Mouse (Mus musculus) forebrain, embryonic 15.5 days (tissue): ENCODE measurements around the gene Lrrc18. TPM values are rescaled to one million over a fixed set of nuclear protein-coding genes. Genes with fewer than 3 reads are reported as not detected.

Experiments used
- ATAC-seq: fragments of 200-750 bp; cut with Nextera tagmentation; replicated peaks from 2 replicates; pipeline ENCODE4 v1.8.0; 2017; ENCODE audit warnings: mild to moderate bottlenecking, moderate TSS enrichment, moderate library complexity
- H3K27ac ChIP-seq: fragments of 300-500 bp; sonication (generic); replicated peaks from 2 replicates; pipeline ENCODE4 v1.5.1; 2015; ENCODE audit warnings: mild to moderate bottlenecking, inconsistent platforms
- H3K27me3 ChIP-seq: fragments of 300-500 bp; sonication (generic); 2 replicates; pipeline ENCODE4 v1.6.1; 2015; ENCODE audit warnings: inconsistent platforms
- H3K36me3 ChIP-seq: fragments of 300-500 bp; sonication (generic); 2 replicates; pipeline ENCODE4 v1.6.1; 2015; ENCODE audit warnings: mild to moderate bottlenecking, inconsistent platforms
- H3K4me1 ChIP-seq: fragments of 300-500 bp; sonication (generic); 2 replicates; pipeline ENCODE4 v1.6.1; 2015; ENCODE audit warnings: inconsistent platforms
- H3K4me2 ChIP-seq: fragments of 300-500 bp; sonication (generic); replicated peaks from 2 replicates; pipeline ENCODE4 v1.6.1; 2015; ENCODE audit warnings: mild to moderate bottlenecking, inconsistent platforms
- H3K4me3 ChIP-seq: fragments of 300-500 bp; sonication (generic); 2 replicates; pipeline ENCODE4 v1.5.1; 2015; ENCODE audit warnings: mild to moderate bottlenecking, inconsistent platforms
- H3K9ac ChIP-seq: fragments of 300-500 bp; sonication (generic); replicated peaks from 2 replicates; pipeline ENCODE4 v1.6.1; 2015; ENCODE audit warnings: mild to moderate bottlenecking, inconsistent platforms
- H3K9me3 ChIP-seq: fragments of 300-500 bp; sonication (generic); 2 replicates; pipeline ENCODE4 v1.6.1; 2016; ENCODE audit warnings: inconsistent platforms
- WGBS: fragments of 180-500 bp; shearing (Covaris S2); methylation state at CpG from one replicate; pipeline ENCODE4 v1.1.7; 2015; ENCODE audit warnings: mixed read lengths; 5-methylcytosine and 5-hydroxymethylcytosine counted together
- polyA plus RNA-seq: library from polyadenylated mRNA; unstranded; fragments of >200 nt; fragmentation: Nextera tagmentation; extraction: Ambion mirVana; gene quantifications from 2 replicates; pipeline ENCODE4 v1.2.1, GENCODE M21; 2015

Gene Lrrc18
- polyA plus RNA-seq: 0.17 TPM in 1 of 2 replicates, not detected in the other

DNA sequence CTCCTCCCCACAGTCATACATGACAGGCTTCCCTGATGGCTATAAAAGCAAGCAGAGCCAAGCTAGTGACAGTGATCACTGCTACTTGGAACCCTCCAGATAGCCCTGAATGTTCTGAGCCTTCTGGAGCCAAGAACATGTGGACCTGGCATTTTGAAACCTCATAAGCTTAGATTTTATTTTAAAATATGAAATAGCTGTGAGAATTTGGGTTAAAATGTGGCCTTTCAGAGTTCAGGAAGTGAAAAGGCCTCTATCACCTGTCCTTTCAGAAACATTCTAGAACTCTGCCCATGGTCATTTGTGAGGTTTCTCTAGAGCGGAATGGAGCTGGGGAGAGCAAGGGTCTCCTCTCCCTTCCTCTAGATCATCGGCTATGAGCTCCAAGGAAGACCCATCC, at the start of gene Lrrc18:
Gene Lrrc18 (plus strand): TSS at position 301 of the 400 bp plus-strand sequence.
- H3K9me3 ChIP-seq: no peaks in the 10 kb centered on the region
- no peaks in the 10 kb centered on the region for H3K36me3 ChIP-seq
- no peaks in the 10 kb centered on the region for H3K27me3 ChIP-seq
- no peak within 1 kb of the TSS for H3K27ac ChIP-seq
- H3K4me2 ChIP-seq: no peak within 1 kb of the TSS
- ATAC-seq: no peak
- H3K4me3 ChIP-seq: no peak within 1 kb of the TSS
- peaks cover 12% of the 10 kb centered on the region for H3K4me1 ChIP-seq
- no peak within 1 kb of the TSS for H3K9ac ChIP-seq
- 88% methylated on average over 2 of the region's 2 CpGs for WGBS

DNA sequence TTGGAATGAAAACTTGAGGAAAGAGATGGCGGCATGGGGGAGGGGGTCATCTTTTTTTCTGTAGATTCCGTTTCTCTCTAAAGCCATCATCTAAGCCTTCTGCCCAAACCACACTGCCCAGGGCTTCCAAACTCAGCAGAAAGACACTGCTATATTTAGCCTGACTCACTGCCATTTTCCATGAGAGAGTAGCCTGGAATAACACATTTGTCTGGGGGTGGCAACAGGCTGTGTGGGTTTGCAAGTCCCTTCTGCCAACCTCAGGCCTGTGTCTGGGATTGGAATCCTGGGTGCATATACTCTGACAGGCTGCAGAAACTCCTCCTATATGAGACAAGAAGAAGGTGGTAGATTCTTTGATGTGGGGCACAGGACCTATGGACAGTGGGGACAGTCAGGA, 43.7 kb upstream of the Lrrc18 start:
- H3K27ac ChIP-seq: no peak overlapping the region
- H3K9ac ChIP-seq: no peak overlapping the region
- H3K4me2 ChIP-seq: no peak overlapping the region
- ATAC-seq: no peak
- no peaks in the 10 kb centered on the region for H3K36me3 ChIP-seq
- H3K4me1 ChIP-seq: peaks cover 11% of the 10 kb centered on the region
- no peaks in the 10 kb centered on the region for H3K9me3 ChIP-seq
- H3K4me3 ChIP-seq: no peak overlapping the region
- 96% methylated on average over 2 of the region's 2 CpGs for WGBS
- no peaks in the 10 kb centered on the region for H3K27me3 ChIP-seq

DNA sequence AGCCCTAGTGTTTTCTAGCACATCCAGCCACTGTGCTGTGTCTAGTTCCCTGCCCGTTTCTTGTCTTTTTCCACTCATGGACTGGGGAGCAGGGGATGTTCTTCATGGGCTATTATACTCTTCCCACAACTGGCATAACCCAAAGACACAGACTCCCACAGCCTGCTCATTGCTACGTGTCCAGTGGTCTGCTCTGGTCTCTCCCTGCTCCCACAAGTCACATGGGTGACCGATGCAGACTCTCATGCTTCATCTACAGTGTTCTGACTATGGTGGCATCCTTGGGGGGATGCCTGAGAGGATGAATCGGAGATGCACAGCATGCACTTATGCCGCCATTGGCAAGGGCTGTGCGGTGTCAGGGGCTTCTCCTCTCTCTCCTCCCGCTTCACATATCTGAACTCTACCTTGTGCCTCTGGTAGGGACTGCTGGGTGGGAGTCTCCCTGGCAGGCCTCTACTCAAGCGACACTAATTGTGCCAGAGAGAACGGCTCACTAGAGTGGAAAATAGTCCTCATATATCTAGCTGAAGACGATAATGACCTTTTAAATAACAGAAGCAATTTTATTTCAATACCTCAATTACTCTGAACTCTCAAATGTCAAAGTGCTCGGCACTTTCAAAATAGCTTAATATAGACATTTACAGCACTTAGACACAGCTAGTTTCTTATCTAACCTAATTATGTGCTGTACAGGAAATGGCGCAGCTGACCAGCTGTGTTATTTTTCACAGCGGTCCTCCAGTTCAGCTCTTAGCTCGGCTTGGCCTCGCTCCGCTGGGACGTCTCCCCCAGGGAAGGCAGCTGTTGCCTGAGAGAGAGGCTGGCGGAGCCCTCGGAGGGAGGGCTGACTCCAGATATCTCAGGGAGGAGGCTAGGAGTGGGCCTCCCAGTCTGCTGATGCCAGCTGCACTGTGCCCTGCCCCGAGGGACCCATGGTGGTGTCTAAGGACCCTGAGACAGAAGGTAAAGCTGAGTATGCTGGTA, 40.6 kb upstream of the Lrrc18 start:
- WGBS: 40% methylated on average over 20 of the region's 20 CpGs

DNA sequence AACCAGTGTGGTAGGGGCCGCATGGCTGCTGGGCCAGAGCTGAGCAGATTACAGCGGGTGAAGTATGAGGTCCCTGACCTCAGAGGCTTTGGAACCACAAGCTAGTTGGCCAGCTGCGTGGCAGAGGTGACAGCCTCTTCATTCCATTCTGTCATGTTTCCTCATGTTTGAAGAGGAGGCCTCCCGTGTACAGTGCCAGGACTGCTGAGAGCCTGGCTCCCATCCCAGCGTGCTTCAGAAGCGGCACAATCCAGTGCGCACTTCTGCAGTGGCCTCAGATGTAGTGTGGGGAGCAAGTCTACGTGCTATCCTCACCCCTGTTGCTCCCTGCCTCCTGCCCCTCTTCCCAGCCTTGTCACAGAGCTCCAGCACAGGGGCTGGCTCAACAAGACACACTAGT, 34.7 kb upstream of the Lrrc18 start:
- H3K27me3 ChIP-seq: no peaks in the 10 kb centered on the region
- ATAC-seq: no peak
- H3K4me3 ChIP-seq: no peak overlapping the region
- no peaks in the 10 kb centered on the region for H3K9me3 ChIP-seq
- H3K4me2 ChIP-seq: no peak overlapping the region
- WGBS: 51% methylated on average over 8 of the region's 8 CpGs
- H3K27ac ChIP-seq: no peak overlapping the region
- no peaks in the 10 kb centered on the region for H3K36me3 ChIP-seq
- H3K4me1 ChIP-seq: peaks cover 5% of the 10 kb centered on the region; the same call in 1 of the 2 replicates
- H3K9ac ChIP-seq: no peak overlapping the region

More for the DNA sequence above, 40.6 kb upstream of the Lrrc18 start:
- Histone ChIP-seq H3K4me1 (peaks cover 11% of the 10 kb centered on the region), H3K4me3 (no peak overlapping the region), H3K9ac (no peak overlapping the region), H3K36me3 (no peaks in the 10 kb centered on the region), H3K27ac (peak overlapping the region; percentile 50), H3K9me3 (no peaks in the 10 kb centered on the region), H3K27me3 (no peaks in the 10 kb centered on the region), H3K4me2 (0 out of 2 replicates have a peak overlapping the region, but pooled peaks have one; percentile 4)
- ATAC-seq: peak; percentile 82

DNA sequence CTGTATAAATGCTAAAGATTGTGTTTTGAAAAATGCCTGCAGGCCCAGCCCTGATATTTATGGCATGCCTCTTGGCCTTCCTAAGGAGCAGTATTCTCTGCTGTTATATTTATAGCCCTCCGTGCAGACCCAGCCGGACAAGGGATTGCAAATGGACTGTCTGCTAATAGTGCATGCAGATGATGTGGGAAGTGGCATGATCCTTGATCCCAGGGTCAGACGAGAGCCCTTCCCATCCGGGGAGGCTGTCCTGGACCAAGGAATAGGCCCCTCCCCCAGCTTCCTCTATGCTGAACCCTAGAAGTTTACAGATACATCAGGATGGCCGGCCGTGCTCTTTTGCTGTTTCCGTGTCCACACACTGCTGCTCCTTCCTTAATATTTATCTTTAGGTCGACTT, 32.5 kb upstream of the Lrrc18 start:
- Histone ChIP-seq H3K9ac (no peak overlapping the region), H3K27ac (no peak overlapping the region), H3K36me3 (no peaks in the 10 kb centered on the region), H3K4me2 (no peak overlapping the region), H3K27me3 (no peaks in the 10 kb centered on the region), H3K4me3 (no peak overlapping the region), H3K4me1 (peaks cover 5% of the 10 kb centered on the region; the same call in 1 of the 2 replicates), H3K9me3 (no peaks in the 10 kb centered on the region)
- no peak for ATAC-seq
- 87% methylated on average over 8 of the region's 8 CpGs for WGBS

DNA sequence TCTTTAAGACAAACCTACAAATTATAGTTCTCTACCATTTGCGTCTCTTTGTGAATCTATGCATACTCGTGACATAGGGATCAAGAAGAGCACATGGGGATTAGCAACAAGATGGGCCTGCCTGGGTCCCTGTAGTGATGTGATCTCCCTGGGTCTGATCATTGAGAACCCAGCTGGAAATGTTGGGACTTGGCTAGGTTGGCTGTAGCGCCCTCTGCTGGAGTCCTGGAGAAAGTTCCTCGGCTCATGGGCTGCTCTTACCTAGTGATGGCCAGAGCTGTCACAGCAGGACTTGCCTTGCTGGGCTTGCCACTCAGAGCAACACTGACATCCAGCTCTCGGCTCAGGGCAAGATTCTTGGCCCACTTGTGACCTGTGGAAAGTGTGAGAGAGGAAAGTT, 30.7 kb upstream of the Lrrc18 start:
- Histone ChIP-seq H3K4me2 (no peak overlapping the region), H3K9me3 (no peaks in the 10 kb centered on the region), H3K27ac (no peak overlapping the region), H3K27me3 (no peaks in the 10 kb centered on the region), H3K9ac (no peak overlapping the region), H3K4me3 (no peak overlapping the region), H3K4me1 (peaks cover 5% of the 10 kb centered on the region; the same call in 1 of the 2 replicates), H3K36me3 (no peaks in the 10 kb centered on the region)
- ATAC-seq: no peak
- WGBS: 35% methylated on average over 5 of the region's 5 CpGs

DNA sequence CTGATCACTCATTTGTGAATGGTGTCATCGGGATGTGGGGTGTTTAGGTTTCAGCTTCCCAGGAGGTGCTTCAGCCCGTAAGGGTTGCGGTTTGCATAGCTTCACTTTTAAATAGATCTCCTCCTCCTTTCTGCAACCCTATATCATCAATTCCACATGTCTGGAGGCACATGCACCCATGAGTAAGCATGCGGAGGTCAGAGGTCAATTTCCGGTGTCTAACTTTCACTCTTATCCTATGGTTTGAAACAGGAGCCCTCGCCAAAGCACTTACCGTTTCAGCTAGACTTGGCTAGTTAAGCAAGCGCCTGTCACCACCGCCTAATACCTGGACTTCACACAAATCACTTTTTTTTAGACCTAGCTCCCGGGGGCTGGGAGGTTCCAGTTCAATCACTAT, 26.4 kb upstream of the Lrrc18 start:
- Histone ChIP-seq H3K36me3 (no peaks in the 10 kb centered on the region), H3K4me1 (no peaks in the 10 kb centered on the region), H3K27me3 (no peaks in the 10 kb centered on the region), H3K4me3 (no peak overlapping the region), H3K27ac (no peak overlapping the region), H3K9ac (no peak overlapping the region), H3K9me3 (no peaks in the 10 kb centered on the region), H3K4me2 (no peak overlapping the region)
- no peak for ATAC-seq
- WGBS: 88% methylated on average over 10 of the region's 10 CpGs

DNA sequence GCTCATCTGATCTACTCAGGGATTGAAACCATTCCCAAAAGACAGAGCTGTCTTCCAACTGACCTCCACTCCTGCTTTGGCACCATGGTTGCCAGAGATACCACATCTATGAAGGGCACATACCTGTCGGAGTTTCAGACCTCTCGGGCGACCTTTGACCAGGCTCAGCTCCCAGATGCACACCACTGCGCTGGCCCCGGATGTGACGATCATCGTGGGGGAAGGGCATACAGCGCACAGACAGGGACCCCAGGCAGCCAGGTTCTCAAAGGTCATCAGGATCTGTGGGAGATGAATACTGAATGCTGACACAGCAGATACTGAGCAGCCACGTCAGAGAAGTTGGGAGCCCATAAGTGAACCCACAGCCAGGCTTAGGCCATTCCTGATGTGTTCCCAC, 20.5 kb upstream of the Lrrc18 start:
- Histone ChIP-seq H3K27me3 (no peaks in the 10 kb centered on the region), H3K9me3 (no peaks in the 10 kb centered on the region), H3K9ac (no peak overlapping the region), H3K27ac (no peak overlapping the region), H3K4me1 (no peaks in the 10 kb centered on the region), H3K36me3 (no peaks in the 10 kb centered on the region), H3K4me3 (no peak overlapping the region), H3K4me2 (no peak overlapping the region)
- 76% methylated on average over 9 of the region's 9 CpGs for WGBS
- no peak for ATAC-seq

DNA sequence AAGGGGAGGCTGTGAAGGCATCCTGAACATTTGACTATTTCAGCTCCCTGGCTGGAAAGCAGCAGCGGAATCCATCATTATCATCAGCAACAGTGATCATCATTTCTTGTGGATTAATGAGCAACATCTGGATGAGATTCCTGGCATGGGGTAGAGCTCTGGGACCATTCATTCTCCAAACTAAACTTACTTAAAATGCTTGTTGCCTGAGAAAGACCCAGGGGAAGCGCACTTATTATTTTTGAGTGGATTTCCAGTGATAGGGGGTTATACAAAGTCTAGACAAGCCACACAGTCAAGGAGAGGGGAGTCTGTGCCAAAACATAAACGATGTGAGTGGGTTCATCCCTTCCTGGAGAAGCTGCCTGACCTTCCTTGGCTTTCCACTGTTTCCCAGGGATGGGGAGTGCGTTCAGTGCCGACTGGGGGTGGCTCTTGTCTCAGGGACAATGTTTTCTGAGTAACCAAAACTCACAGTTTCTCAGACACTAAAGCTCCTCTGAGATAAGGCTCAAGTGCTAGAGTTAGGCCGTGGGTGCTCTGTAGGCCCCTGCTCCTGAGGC, 6.9 kb upstream of the Lrrc18 start:
- Histone ChIP-seq H3K36me3 (no peaks in the 10 kb centered on the region), H3K4me3 (no peak overlapping the region), H3K27ac (no peak overlapping the region), H3K27me3 (no peaks in the 10 kb centered on the region), H3K4me2 (no peak overlapping the region), H3K9me3 (no peaks in the 10 kb centered on the region), H3K4me1 (no peaks in the 10 kb centered on the region), H3K9ac (no peak overlapping the region)
- WGBS: 78% methylated on average over 6 of the region's 6 CpGs
- ATAC-seq: no peak

DNA sequence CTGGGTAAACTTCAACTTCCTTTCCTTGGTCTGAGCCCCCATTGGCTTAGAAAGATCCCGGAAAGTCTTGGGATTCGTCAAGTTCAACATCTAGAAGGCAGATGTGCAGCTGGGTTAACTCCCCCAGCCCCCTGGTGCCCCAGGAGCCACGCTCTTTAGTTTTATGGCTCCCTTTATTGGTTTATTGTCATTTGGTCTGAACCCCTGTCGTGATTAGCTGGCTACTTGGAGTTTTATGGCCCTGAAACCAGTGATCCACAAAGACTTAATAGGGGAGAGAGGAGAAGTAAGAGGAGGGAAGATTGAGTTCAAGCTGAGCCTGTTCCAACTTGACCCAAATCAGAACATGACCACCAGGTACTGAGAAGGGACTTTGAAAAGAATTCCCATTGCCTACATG, 4.5 kb upstream of the Lrrc18 start:
- Histone ChIP-seq H3K4me3 (no peak overlapping the region), H3K9ac (no peak overlapping the region), H3K27me3 (no peaks in the 10 kb centered on the region), H3K9me3 (no peaks in the 10 kb centered on the region), H3K36me3 (no peaks in the 10 kb centered on the region), H3K4me2 (no peak overlapping the region), H3K4me1 (no peaks in the 10 kb centered on the region), H3K27ac (no peak overlapping the region)
- no peak for ATAC-seq
- 61% methylated on average over 4 of the region's 4 CpGs for WGBS

DNA sequence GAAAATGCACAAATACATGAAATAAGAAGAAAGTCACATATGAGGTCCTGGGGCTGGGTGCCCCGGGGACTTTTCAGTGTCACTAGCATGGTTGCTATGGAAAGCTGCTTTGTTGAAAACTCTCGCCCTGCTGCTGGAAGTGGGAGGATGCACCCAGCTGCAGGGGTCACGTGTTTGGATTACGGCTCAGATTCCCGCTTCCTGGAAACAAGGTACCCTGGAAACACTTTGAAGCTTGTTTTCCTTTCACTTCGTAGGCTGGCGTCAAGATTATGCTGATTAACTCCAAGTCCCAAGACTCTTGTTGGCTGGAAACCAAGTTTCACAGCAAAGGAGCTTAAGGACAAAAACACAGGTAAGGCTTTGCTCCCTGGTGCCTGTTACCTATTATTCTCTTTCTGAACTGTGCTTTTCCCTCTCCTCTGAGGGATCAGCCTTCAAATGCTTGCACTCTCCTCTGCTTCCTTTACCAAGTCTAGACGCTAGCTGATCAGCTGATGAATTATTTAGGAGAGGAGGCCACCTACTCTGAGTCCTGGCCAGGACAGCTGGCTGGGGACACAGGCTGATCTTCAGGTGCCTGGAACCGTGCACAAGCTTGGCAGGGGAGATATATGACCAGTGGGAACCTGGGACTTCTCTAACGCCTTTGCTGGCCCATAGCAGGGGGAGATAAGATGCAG, 3.9 kb downstream of the Lrrc18 start:
- Histone ChIP-seq H3K27ac (no peak overlapping the region; the same call in 1 of the 2 replicates), H3K4me3 (no peak overlapping the region)
- ATAC-seq: peak; percentile 67

DNA sequence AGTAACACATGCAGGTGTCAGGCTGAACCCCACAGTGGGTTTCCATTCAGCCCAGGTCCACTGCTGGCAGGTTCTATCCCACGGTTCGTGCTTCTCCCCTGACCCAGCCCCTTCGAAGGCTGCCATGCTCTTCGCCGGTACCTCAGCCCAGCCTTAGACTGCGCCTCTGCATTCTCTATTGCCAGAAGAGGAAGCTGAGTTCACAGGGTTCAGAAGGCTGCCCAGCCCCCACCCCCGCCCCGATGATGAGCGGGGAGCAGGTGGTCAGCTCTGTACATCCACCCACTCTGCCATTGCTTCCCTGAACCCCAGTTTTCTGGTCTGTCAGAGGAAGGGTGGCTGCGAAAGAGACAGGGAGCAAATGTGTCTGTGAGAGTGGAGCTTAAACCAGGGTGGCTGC, 8.3 kb downstream of the Lrrc18 start:
- ATAC-seq: no peak
- Histone ChIP-seq H3K4me2 (no peak overlapping the region), H3K36me3 (no peaks in the 10 kb centered on the region), H3K27ac (no peak overlapping the region), H3K27me3 (no peaks in the 10 kb centered on the region), H3K4me3 (no peak overlapping the region), H3K9me3 (no peaks in the 10 kb centered on the region), H3K9ac (no peak overlapping the region), H3K4me1 (peaks cover 24% of the 10 kb centered on the region)
- 14% methylated on average over 10 of the region's 10 CpGs for WGBS

More for the DNA sequence above, 3.9 kb downstream of the Lrrc18 start:
- Histone ChIP-seq H3K4me1 (peaks cover 19% of the 10 kb centered on the region), H3K4me2 (peak overlapping the region; percentile 29), H3K9ac (no peak overlapping the region), H3K36me3 (no peaks in the 10 kb centered on the region), H3K9me3 (no peaks in the 10 kb centered on the region), H3K27me3 (no peaks in the 10 kb centered on the region)
- WGBS: 3% methylated on average over 10 of the region's 10 CpGs
